Mouse (Mus musculus) lung, adult 2 months (tissue): ENCODE data around the gene Slc7a10.

ENCODE experiments used
- CTCF ChIP-seq: fragments of 200-500 bp; IDR thresholded peaks from 2 replicates; pipeline ENCODE4 v1.5.1; 2011; ENCODE audit warnings: mild to moderate bottlenecking, low read length, control low read depth; ENCODE audit not compliant: insufficient read depth
- POLR2A ChIP-seq: fragments of 200-500 bp; IDR thresholded peaks from 2 replicates; pipeline ENCODE4 v1.6.1; 2011; ENCODE audit warnings: low read depth, mild to moderate bottlenecking, control low read depth, low read length, borderline replicate concordance; ENCODE audit errors: extremely low read depth

DNA sequence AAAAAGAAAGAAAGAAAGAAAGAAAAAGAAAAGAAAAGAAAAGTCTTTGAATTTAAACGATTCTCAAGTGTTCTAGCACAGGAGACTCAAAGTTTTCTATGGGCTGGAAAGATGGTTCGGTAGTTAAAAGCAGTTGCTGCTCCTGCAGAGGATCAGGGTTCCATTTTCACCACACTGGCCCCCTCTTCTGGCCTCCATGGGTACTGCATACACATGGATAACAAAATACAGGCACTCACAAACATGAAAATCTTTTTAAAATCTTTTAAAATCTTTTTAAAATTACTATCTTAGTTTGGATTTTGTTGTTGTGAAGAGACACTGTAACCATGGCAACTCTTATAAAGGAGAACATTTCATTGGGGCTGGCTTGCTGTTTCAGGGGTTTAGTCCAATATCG lies 44.1 kb downstream of the Slc7a10 start:
- 0 out of 2 replicates have a peak, but pooled peaks have one; percentile 27 for TF ChIP-seq CTCF
- no peak for TF ChIP-seq POLR2A
